Mouse (Mus musculus) ES-Bruce4 (cell line): ENCODE results near the gene Dpp6. TPM values are rescaled to one million over a fixed set of nuclear protein-coding genes. Genes with fewer than 3 reads are reported as not detected.
"Not testable (repeated sequence)": the region's sequence is repeated elsewhere in the genome, so short reads cannot be mapped to it uniquely, and the experiment has no call there.

ENCODE experiments used
- H3K27ac ChIP-seq: 2 replicates; pipeline ENCODE4 v1.5.1; 2012; ENCODE audit warnings: low read length, inconsistent platforms; ENCODE audit not compliant: insufficient read depth
- H3K27me3 ChIP-seq: 2 replicates; pipeline ENCODE4 v1.6.1; 2012; ENCODE audit warnings: mild to moderate bottlenecking, low read length, inconsistent platforms; ENCODE audit not compliant: control insufficient read depth, poor library complexity, insufficient read depth, severe bottlenecking
- H3K36me3 ChIP-seq: 2 replicates; pipeline ENCODE4 v1.6.1; 2012; ENCODE audit warnings: inconsistent platforms, mild to moderate bottlenecking, low read length, moderate library complexity; ENCODE audit not compliant: control insufficient read depth, poor library complexity, insufficient read depth, severe bottlenecking
- H3K4me1 ChIP-seq: one replicate; pipeline ENCODE4 v1.8.1; 2011; ENCODE audit warnings: low read length; ENCODE audit not compliant: control insufficient read depth, insufficient read depth
- H3K4me3 ChIP-seq: 2 replicates; pipeline ENCODE4 v1.5.1; 2011; ENCODE audit warnings: low read depth, mild to moderate bottlenecking, low read length
- H3K9ac ChIP-seq: 2 replicates; pipeline ENCODE4 v1.6.1; 2012; ENCODE audit warnings: low read depth, mild to moderate bottlenecking, inconsistent platforms; ENCODE audit not compliant: poor library complexity, severe bottlenecking
- H3K9me3 ChIP-seq: replicated peaks from 2 replicates; pipeline ENCODE4 v1.6.1; 2012; ENCODE audit warnings: mild to moderate bottlenecking, low read length, inconsistent platforms; ENCODE audit not compliant: control insufficient read depth, poor library complexity, insufficient read depth, severe bottlenecking
- CTCF ChIP-seq: IDR thresholded peaks from one replicate; pipeline ENCODE4 v1.8.1; 2011; ENCODE audit warnings: low read depth, low read length
- EP300 ChIP-seq: IDR thresholded peaks from 2 replicates; pipeline ENCODE4 v1.6.1; 2011; ENCODE audit warnings: low read depth, low read length; ENCODE audit not compliant: insufficient read depth
- POLR2A ChIP-seq: IDR thresholded peaks from one replicate; pipeline ENCODE4 v1.8.1; 2011; ENCODE audit warnings: low read length; ENCODE audit not compliant: insufficient read depth
- polyA plus RNA-seq: library from polyadenylated mRNA; stranded (reverse); fragments of >200 nt; gene quantifications from 2 replicates; pipeline ENCODE4 v1.2.4, GENCODE M21; 2011; ENCODE audit warnings: low read depth; ENCODE audit not compliant: missing spikeins, insufficient read depth, insufficient read length

Dpp6 gene
- polyA plus RNA-seq, 1 experiment, result 4.1 TPM

GRCm38 (mm10) chr5:27481706-27482105 lies 664.7 kb downstream of the Dpp6 start:
- H3K27me3 ChIP-seq, result no peaks in the 10 kb centered on the region
- H3K9me3 ChIP-seq, result no peaks in the 10 kb centered on the region
- no peak overlapping the region for H3K4me3 ChIP-seq
- no peak overlapping the region for H3K27ac ChIP-seq
- TF ChIP-seq CTCF (no peak), EP300 (no peak)
- H3K9ac ChIP-seq, result no peak overlapping the region
- H3K4me1 ChIP-seq, result no peaks in the 10 kb centered on the region
- no peaks in the 10 kb centered on the region for H3K36me3 ChIP-seq

DNA sequence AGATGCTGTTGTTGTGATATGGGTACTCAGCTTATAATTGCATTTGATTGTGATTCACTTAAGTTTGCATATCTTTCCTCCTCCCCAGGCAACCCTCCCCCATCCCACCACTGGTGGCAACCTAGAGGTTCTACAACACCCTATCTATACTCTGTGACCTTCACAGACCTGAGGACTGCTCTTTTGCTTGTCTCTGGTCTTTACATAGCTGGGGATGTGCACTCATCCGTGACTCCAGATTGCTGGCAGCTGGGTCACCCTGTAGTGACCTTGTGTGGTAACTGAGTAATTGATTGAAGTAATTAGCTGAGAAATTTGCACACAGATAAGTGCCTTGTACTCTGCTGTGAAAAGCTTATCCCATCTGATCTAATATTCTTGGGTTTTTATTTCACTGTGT lies 669.1 kb downstream of the Dpp6 start:
- H3K27ac ChIP-seq, result no peak overlapping the region
- no peak for TF ChIP-seq POLR2A
- TF ChIP-seq CTCF, result no peak
- TF ChIP-seq EP300, result no peak

DNA sequence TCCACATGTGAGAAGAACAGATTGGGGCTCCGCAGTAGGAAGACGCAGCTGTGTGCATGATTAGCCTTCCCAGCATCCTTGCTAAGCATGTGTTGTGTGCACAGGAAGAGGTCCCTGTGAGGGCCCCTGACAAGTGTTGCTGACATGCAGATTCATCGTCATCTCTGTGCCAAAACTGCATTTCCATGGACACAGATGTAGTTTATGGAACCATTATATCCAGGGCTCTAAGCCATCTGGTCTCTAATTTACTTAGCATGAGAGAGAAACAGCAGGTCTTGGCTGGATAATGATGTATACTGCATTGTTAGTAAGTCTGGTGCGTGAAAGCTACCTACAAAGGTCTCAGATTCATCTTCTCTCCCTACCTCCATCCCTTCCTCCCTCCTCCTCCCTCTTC lies 673.9 kb downstream of the Dpp6 start:
- Histone ChIP-seq H3K27me3 (no peaks in the 10 kb centered on the region), H3K4me1 (no peaks in the 10 kb centered on the region), H3K9me3 (no peaks in the 10 kb centered on the region), H3K4me3 (no peak overlapping the region), H3K36me3 (no peaks in the 10 kb centered on the region), H3K9ac (no peak overlapping the region), H3K27ac (no peak overlapping the region)
- no peak for TF ChIP-seq EP300

More for the DNA sequence above, 669.1 kb downstream of the Dpp6 start:
- H3K4me1 ChIP-seq, result no peaks in the 10 kb centered on the region
- H3K9me3 ChIP-seq, result no peaks in the 10 kb centered on the region
- no peaks in the 10 kb centered on the region for H3K36me3 ChIP-seq
- H3K27me3 ChIP-seq, result no peaks in the 10 kb centered on the region
- H3K9ac ChIP-seq, result no peak overlapping the region
- H3K4me3 ChIP-seq, result no peak overlapping the region

- H3K27ac ChIP-seq, H3K4me3 ChIP-seq, H3K4me1 ChIP-seq, H3K9ac ChIP-seq, H3K9me3 ChIP-seq, H3K36me3 ChIP-seq, H3K27me3 ChIP-seq: not testable (repeated sequence)
These were observed 684.3 kb downstream of the Dpp6 start, which contains the start of gene Speer4b for GRCm38 (mm10) chr5:27501338-27501737. Gene Speer4b, minus strand, starts transcription at chr5:27501438.

- Histone ChIP-seq H3K36me3 (no peaks in the 10 kb centered on the region), H3K27me3 (no peaks in the 10 kb centered on the region), H3K9me3 (no peaks in the 10 kb centered on the region), H3K9ac (no peak overlapping the region), H3K4me1 (no peaks in the 10 kb centered on the region), H3K27ac (no peak overlapping the region), H3K4me3 (no peak overlapping the region)
- no peak for TF ChIP-seq EP300
- no peak for TF ChIP-seq POLR2A
- TF ChIP-seq CTCF, result no peak
These were observed 701.7 kb downstream of the Dpp6 start for GRCm38 (mm10) chr5:27518716-27519115.

DNA sequence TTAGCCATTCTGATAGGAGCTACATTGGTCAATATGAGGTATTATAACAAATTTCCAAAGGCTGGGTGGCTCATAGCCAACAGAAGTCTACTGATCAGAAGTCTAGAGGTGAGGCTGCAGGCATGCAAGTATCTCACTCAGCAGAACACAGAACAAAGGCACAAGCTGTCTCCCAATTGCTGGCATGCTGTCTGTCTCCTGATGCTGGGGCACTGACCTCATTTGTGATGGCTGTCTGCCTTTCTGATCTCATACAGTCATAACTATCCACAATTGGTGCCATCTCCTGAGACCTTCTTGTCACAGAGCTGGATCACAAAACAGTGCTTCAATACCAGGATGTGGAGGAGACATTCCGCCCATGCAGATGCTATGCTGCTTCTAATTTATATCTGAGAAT lies 709.9 kb downstream of the Dpp6 start:
- H3K36me3 ChIP-seq, result no peaks in the 10 kb centered on the region
- no peaks in the 10 kb centered on the region for H3K4me1 ChIP-seq
- H3K9ac ChIP-seq, result no peak overlapping the region
- no peak overlapping the region for H3K27ac ChIP-seq
- H3K27me3 ChIP-seq, result no peaks in the 10 kb centered on the region
- H3K9me3 ChIP-seq, result no peaks in the 10 kb centered on the region
- TF ChIP-seq CTCF (no peak), EP300 (no peak), POLR2A (no peak)
- H3K4me3 ChIP-seq, result no peak overlapping the region
